Mouse (Mus musculus): ENCODE measurements around the gene Olfr54. TPM values are rescaled to one million over a fixed set of nuclear protein-coding genes. Genes with fewer than 3 reads are reported as not detected.

The Olfr54 gene
- polyA plus RNA-seq, 1 experiment from 2014 or later = not detected

Other genes starting within 250 kb of the Olfr54 start
- gene Zfp354c, start 186.5 kb upstream of the Olfr54 start, polyA plus RNA-seq (2016; fragmentation: Nextera tagmentation; extraction: Ambion mirVana) = 18.3 and 21.0 TPM in 2 replicates
- gene Zfp879, start 172.7 kb upstream of the Olfr54 start, polyA plus RNA-seq (2016; fragmentation: Nextera tagmentation; extraction: Ambion mirVana) = 0.30 and 0.47 TPM in 2 replicates
- gene Grm6, start 163.6 kb upstream of the Olfr54 start, polyA plus RNA-seq (2016; fragmentation: Nextera tagmentation; extraction: Ambion mirVana) = 0.10 TPM in 1 of 2 replicates, not detected in the other
- 2.8 and 2.9 TPM in 2 replicates for gene Zfp454, start 126.6 kb upstream of the Olfr54 start, polyA plus RNA-seq (2016; fragmentation: Nextera tagmentation; extraction: Ambion mirVana)
- gene Zfp2, start 98.1 kb upstream of the Olfr54 start, polyA plus RNA-seq (2016; fragmentation: Nextera tagmentation; extraction: Ambion mirVana) = 6.7 and 8.1 TPM in 2 replicates
- 0.60 and 1.1 TPM in 2 replicates for gene Zfp354b, start 82.6 kb upstream of the Olfr54 start, polyA plus RNA-seq (2016; fragmentation: Nextera tagmentation; extraction: Ambion mirVana)
- gene 4933414I15Rik, start 70.5 kb upstream of the Olfr54 start, polyA plus RNA-seq (2016; fragmentation: Nextera tagmentation; extraction: Ambion mirVana) = not detected in 2 replicates
- gene Prop1, start 60.5 kb upstream of the Olfr54 start, polyA plus RNA-seq (2016; fragmentation: Nextera tagmentation; extraction: Ambion mirVana) = not detected in 2 replicates
- gene Olfr1378, start 47.7 kb upstream of the Olfr54 start, polyA plus RNA-seq (2016; fragmentation: Nextera tagmentation; extraction: Ambion mirVana) = not detected in 2 replicates
- gene Olfr1377, start 32.3 kb upstream of the Olfr54 start, polyA plus RNA-seq (2016; fragmentation: Nextera tagmentation; extraction: Ambion mirVana) = not detected in 2 replicates
- not detected in 2 replicates for gene Olfr51, start 10.6 kb upstream of the Olfr54 start, polyA plus RNA-seq (2016; fragmentation: Nextera tagmentation; extraction: Ambion mirVana)
- gene Olfr1375, start 33.9 kb downstream of the Olfr54 start, polyA plus RNA-seq (2016; fragmentation: Nextera tagmentation; extraction: Ambion mirVana) = not detected in 2 replicates
- gene Zfp354a, start 45.0 kb downstream of the Olfr54 start, polyA plus RNA-seq (2016; fragmentation: Nextera tagmentation; extraction: Ambion mirVana) = 5.4 and 6.4 TPM in 2 replicates
- not detected in 2 replicates for gene Gm12569, start 206.2 kb downstream of the Olfr54 start, polyA plus RNA-seq (2016; fragmentation: Nextera tagmentation; extraction: Ambion mirVana)
- 82.0 and 89.6 TPM in 2 replicates for gene Clk4, start 247.5 kb downstream of the Olfr54 start, polyA plus RNA-seq (2016; fragmentation: Nextera tagmentation; extraction: Ambion mirVana)
- gene BC049762, start 248.8 kb downstream of the Olfr54 start, polyA plus RNA-seq (2016; fragmentation: Nextera tagmentation; extraction: Ambion mirVana) = 0.47 TPM in 1 of 2 replicates, not detected in the other

All from heart, embryonic 12.5 days (tissue).